Mouse (Mus musculus): ENCODE results near the gene Aplp1.

Aplp1 gene

DNA sequence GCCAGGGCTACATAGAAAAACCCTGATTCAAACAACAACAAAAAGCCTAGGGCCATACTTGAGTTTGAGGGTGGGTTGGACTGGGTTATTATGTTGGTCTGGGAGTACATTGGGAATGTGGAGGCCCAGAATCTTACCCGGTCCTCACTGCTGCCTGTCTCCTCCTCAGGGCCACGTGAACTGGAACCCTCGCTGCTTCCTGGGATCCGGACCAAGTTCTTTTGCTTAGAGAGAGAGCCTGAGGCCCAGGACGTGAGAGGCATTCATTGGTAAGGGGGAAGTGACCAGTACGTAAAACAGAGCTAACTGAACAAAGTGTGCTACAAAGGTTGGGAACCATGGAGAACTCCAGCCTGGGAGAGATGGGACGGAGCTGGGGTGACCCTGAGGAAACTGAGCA, 4.9 kb upstream of the Aplp1 start:
- no peak for DNase-seq (ENCODE audit: low read depth, low spot score)

DNA sequence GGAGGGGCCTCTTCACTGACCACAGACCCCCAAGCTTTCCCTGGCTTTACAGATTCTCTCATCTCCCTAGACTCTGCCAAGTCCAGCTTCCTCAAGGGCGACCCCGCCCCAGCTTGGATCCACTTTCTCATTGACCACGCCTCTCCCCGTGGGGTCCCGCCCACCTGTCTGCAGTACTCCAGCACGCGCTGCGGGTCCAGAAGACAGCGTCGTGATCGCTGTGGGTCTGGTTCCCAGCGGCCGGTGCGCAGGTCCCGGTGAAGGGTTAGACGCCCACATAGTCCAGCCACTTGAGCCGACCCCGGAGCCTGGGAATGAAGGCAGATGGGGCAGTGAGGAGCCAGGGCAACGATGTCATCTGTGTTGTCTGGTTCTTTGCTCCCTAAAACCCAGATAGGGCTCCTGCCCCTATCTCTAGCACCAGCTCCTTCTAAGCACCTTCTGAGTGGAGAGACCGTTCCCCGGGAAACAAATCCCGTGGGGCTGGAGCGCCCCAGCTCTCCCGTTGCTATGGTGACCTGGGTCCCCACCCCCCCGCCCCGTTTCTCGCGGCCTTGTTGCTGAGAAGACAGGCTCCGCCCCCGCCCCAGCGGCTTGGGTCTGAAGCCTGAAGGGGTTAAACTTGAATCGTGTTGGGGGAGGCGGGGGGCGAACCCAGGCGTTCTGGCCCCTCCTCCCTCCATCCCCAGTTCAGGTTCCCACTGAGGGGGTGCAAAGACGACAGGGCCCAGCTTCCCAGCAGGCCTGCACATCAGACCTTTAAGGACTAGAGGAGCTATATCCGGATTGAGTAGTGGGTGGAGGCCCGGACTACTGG, 973 bp downstream of the Aplp1 start:
- DNase-seq (ENCODE audit: low read depth, low spot score) = no peak

DNA sequence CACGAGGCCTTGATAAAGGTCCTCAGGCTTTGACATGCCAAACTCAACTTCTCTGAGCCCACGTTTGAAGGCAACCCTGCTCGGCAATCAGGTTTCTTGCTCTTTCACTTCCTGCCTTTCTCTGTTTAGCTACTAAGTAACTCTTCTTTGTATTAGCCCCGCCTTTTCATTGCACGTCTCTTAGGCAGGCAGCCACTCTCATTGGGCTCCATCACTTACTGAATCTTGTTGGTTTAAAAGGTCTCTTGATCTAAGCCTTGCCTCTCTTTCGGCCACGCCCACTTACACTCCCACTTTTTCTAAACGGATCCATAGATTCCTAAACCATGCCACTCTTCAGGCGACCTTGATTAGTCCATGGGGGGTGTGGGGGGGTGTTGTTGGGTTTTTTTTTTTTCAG, 1.6 kb downstream of the Aplp1 start:
- DNase-seq (ENCODE audit: low read depth, low spot score) = no peak

DNA sequence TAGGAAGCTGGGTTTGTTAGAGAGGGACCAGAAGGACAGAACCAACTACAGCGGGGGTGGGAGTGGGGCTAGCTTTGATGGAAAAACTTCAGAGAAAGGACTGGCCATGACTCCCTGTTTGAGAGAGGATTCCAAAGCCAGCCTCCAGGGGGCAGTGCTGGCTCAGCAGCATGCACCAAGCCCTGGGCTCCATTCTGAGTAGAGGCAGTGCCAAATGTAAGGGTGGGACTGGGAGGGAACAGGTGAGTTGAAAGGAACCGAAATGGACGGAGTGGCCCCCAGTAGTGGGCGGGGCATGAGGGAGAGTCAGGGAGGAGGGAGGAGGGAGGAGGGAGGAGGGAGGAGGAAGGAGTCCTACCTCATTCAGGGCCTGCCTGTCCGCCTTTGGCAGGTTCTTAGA, 4.6 kb downstream of the Aplp1 start:
- no peak for DNase-seq (ENCODE audit: low read depth, low spot score)

DNA sequence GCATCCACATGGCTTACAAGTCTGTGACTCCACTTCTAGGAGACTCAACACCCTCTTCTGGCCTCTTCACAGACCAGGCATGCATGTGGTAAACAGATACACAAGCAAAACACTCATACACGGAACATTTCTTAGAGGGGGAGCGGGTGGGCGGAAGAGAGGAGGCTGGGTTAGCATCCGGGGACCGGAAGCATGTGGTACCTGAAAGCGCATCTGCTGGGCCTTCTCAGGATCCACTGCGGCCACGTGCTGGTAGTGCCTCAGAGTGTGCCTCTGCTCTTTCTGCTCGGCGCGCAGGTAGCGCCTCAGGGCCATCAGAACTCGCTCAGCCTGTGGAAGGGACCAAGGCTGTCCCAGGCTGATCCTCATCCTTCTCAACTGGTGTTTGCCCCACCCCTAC, 5.6 kb downstream of the Aplp1 start:
- DNase-seq (ENCODE audit: low read depth, low spot score) = no peak

DNA sequence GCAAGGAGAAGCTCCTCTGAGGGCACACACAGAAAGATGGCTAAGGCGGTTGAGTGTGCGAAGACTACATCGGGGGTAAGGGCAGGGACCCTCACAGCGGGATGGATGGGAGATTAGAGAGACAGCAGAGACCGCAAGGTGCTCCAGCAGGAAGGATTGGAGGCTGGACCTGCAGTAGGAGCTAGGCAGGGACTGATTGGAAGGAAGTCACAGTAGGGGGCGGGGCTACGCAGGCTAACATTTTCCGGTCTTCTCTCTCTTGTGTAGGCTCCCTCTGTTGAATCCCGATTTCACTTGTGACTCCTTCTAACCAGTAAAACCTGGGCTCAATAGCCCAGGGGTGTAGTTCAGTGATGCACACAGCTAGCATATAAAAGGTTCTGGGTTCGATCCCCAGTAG, 8.5 kb downstream of the Aplp1 start:
- DNase-seq (ENCODE audit: low read depth, low spot score) = no peak

DNA sequence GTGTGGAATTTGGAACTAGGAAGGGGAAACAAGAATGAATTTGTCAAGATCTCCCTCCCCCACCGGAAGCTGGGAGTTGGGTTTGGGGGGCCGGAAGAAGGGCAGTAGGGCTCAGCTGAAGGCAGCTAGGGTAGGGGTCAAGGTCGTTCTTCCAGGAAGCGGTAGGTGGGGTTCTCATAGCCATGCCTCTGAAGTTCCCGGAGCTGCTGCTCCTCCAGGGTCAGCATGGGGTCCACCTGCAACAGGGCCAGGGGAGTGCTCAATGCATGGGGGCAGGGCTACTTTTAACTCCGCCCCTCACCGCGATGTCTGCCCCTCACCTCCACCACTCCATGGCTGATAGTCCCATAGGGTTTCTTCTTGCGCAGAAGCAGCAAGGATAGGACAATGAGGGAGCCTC, 10.2 kb downstream of the Aplp1 start:
- no peak for DNase-seq (ENCODE audit: low read depth, low spot score)

DNA sequence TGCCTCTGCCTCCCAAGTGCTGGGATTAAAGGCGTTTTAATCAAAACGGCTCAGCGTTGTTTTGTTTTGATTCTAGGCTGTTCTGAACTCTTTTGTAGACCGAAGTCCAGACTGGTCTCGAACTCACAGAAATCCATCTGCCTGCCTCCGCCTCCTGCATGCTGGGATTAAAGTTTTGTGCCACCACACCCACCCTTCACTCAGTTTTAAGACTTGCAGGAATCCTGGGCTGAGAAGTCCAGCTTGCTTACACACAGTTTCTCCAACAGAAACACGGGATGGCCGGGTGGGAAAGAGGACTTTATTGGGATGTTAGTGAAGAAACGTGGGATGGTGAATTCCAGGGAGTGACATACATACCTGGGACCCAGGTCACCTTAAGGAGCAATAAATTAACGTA, 10.6 kb downstream of the Aplp1 start:
- DNase-seq (ENCODE audit: low read depth, low spot score) = no peak

DNA sequence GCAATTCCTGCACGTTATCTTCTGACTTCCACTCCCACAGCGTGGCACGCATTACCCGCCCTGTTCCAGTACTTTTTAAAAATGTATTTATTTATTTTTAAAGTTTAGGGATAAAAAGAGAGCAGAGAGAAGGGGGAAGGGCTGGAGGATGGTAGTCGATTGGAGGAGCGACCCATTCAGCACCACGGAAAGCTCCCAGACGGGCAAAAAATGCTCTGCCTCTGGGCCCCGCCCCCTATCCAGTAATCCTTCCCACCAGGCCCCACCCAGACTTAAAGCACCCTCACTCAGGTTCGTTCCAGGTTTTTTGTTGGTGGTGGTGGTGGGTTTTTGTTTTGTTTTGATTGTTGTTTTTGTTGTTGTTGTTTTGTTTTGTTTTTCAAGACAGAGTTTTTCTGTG, 11.1 kb downstream of the Aplp1 start:
- DNase-seq (ENCODE audit: low read depth, low spot score) = no peak

DNA sequence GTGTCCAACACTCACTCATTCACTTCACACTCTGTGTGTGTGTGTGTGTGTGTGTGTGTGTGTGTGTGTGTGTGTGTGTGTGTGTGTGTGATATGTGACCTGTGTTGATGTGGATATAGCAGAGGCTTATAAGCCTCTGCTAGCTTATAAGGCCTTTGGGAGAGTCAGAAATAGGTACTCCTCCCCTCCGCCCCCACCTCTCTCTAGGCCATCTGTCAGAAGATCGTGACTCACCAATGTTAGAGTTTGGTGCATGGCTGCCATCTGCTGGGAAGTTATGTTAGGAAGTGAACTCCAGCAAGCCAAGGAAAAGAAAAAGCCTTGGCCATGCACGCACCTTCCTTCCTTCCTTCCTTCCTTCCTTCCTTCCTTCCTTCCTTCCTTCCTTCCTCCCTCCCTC, 13.5 kb downstream of the Aplp1 start:
- peak; percentile 38 for DNase-seq (ENCODE audit: low read depth, low spot score)

DNA sequence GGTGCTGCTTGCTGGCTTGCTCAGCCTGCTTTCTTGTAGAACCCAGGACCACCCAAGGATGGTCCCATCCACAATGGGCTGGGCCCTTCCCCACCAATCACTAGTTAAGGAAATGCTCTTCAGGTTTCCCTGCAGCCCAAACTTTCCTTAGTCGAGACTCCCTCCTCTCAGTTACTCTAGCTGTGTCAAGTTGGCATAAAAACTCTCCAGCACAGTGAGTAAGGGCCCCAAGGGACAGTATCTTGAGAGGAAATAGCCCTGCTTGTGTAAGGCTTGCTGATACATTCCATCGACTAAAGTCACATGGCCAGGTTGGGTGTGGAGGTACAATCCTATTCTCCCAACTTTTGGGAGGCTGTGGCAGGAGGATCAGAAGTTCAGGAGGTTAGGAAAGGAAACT, 15.1 kb downstream of the Aplp1 start:
- no peak for DNase-seq (ENCODE audit: low read depth, low spot score)

DNA sequence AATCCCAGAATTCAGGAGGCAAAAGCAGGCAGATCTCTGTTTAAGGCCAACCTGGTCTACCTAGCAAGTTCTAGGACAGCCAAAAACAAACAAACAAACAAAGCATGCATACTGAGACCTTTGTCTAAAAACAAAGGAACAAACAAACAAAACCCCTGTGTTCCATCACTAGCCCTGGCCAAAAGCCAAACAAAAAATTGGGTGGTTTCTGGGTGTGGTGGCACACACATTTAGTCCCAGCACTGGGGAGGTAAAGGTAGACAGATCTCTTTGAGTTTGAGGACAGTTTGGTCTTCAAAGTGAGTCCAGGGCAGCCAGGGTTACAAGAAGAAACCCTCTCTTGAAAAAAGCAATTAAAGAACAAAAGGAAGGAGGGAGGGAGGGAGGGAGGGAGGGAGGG, 16.0 kb downstream of the Aplp1 start:
- DNase-seq (ENCODE audit: low read depth, low spot score) = no peak

DNA sequence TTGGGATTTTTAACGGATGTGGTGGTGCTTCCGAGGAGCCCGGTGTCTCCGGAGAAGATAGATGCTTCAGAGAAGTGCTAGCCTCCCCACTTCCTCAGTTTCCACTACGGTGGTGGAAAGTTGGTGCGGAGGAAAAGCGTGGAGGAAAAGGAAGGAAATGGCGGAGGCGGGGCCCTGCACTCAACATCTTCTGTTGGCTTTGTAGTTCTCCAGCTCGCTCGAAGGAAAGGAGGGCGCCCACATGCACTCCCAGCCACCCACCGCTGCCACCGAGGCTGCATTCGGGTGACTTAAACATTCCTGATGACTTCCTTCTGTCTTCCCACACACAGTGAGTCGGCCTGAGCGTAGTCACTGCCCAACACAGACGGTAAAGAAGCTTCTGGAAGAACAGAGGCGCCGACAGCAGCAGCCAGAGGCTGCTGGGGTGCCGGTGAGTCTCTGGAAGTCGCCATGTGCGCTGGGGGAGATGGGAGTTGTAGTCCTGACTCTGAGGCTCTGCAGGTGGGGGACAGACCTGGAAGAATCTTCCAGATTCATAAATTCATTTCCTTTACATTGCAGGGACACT, 22.2 kb downstream of the Aplp1 start:
- DNase-seq (ENCODE audit: low read depth, low spot score) = no peak

DNA sequence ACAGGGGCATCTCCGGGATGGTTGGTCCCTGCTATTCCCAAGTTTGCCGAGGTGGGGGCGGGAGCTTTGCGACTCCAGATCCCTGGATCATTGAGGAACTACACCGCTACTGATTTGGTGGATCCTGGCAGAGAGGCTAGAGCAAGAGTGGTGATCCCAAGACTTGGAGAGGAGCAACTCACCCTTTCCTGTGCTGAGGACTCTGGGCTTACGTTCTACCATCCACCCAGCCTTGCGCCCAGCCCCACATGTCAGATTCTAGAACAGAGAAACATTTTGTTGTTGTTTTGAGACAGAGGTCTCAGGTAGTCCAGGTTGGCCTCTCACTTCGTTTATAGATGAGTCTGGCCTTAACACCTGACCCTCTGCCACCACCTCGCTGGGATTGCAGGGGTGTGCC, 22.8 kb downstream of the Aplp1 start:
- no peak for DNase-seq (ENCODE audit: low read depth, low spot score)

DNA sequence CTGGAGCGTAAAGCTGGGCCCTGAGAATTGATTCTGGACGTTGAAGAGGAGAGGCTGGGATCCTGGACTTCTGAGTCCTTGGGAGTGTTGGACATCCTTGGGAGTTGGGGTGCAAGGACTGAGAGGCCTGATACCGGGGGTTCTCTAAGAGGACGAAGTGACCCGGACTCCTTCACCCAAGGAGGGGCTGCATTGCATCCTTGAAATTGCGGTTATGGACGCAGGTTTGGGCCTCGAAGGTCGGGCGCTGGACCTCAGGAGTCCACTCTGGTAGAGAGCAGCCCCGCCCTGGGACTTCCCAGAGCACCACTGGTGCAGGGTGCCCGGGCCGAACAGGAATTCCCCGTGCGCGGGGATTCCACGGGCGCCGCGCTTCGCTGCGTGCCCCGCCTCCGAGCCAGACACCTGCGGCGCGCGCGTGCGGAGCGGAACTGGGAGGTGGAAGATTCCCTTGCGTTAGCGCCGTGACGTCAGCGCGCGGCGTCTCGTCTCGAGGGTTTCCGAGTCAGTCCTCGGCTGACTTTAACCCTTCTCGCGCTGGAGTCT, 23.4 kb downstream of the Aplp1 start:
- DNase-seq (ENCODE audit: low read depth, low spot score) = peak; percentile 59

DNA sequence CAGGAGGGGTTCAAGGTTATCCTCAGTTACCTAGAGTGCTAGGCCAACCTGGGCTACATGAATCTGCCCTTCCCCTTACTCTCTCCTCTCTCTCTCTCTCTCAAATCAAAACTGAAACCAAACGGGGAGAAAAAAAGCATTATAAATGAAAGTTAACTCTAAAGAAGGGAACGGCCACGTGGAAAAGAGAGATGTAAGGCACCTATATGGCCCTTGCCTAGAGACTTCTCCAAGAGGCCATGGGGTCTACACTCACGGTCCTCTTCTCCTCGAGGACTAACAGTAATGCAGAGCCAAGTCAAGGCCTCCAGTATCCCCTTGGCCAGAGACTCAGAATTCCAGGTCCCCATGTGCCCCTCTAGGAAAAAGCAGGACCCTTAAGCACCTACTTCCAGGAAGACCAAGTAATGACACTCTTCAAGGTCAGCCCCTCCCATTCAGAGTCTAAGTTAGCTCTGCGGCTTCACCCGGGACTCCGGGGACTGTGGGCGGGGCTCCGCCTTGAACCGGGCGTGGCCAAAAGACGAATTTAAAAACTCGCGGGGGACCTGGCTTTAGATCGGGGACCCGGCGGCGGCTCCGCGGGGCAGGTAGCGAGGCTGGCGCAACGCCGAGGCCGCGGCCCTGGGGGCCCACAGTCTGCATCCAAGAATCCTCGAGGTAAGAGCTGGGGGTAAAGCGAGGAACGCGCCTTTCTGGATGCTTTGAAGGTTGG, 24.0 kb downstream of the Aplp1 start, which contains the start of gene Nfkbid:
Gene Nfkbid, plus strand, starts transcription at position 558 of the 715 bp plus-strand sequence.
- peak; percentile 34 for DNase-seq (ENCODE audit: low read depth, low spot score)

DNA sequence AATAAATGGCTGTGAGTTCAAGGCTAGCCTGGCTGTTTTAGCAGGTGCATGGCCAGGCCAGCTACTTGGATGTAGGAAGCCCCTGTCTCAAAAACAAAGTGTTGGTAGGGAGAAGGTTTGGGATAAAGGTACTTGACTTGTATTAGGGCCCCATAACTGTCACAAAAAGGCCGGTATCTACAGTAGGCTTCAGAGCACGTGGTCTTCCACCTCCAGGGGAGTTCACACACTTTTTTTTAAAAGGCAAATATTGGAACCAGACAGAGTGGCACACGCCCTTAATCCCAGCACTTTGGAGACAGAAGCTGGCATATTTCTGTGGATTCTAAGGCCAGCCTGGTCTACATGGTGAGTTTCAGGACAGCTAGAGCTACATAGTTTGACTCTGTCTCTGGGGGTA, 24.7 kb downstream of the Aplp1 start:
- DNase-seq (ENCODE audit: low read depth, low spot score) = no peak

DNA sequence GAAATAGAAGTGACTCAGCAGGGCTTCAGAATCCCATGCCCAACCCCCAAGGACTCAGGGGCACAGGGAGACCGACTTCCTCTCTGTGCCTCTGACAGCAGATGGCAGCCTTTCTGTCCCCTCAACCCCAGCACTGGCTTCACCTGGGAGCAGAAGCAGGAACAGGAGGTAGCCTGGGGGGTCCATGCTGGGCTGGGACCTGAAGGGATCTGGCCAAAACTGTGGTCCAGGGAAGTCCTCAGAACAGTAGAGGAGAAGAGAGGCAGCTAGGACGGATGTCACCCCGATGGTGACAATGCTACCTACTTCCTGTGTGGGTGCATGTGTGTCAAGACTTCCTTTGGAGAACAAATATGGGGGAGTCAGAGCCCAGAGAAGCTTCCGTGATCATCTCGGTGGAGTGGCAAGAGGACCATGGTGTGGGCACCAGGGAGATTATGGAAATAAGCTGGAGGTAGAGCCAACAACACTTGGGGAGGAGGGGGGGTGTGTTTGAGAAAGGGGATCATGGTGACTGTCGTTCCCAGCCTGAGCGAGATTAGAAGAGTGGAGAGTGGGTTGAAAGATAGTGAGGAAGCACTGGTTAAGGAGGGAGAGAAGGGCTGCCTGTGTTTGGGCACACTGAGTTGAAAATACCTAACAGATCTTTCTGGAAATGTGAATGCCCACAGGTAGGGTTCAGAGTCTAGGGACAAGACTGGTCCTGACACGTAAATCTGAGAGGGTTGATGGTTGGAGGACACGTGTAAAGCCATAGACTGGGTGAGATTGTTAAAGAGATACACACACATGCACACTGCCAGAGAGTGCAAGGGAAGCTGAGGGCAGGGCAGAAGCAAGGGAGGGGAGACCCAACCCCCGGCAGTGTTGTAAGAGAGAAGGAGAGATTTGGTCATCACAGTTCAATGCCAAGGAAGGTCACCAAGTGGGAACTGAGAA, 25.5 kb downstream of the Aplp1 start, which contains the start of gene Hcst:
Gene Hcst, minus strand, starts transcription at position 294 of the 939 bp plus-strand sequence.
- DNase-seq (ENCODE audit: low read depth, low spot score) = peak; percentile 31

DNA sequence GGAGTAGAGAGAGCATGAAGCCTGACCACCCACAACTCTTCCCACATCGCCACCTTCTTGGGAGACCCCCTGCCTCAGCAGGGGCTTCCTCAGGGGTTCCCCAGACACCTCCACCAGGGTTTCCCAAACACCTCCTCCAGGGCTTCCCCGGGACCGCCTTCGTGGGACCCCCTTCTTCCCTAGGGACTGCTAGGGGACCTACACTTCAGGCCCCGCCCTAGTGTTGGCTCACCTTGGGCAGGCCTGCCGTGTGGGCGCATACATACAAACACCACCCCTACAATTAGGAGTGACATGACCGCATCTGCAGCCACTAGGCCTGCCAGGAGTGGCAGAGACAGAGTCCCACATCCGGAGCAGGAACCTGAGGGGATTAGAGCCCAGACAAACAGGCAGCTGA, 27.5 kb downstream of the Aplp1 start:
- DNase-seq (ENCODE audit: low read depth, low spot score) = no peak

DNA sequence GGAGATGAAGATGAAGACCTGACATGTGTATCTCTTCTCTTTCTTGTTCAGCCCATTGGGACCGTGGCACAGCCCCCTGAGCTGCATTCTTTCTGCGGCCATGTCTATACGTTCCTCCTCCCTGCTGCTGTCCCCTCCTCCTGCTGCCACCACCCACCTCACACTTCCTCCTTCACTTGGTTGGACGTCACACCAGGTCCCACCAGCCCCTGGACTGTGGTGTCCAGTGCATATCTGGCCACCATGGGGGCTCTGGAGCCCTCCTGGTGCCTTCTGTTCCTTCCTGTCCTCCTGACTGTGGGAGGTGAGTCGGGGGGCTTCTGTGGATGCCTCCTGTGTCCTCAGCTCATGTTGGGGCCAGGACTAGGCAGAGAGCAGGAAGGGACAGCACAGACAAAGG, 31.7 kb downstream of the Aplp1 start, which contains the start of gene Tyrobp:
Gene Tyrobp, plus strand, starts transcription at position 165 of the 400 bp plus-strand sequence.
- DNase-seq (ENCODE audit: low read depth, low spot score) = peak; percentile 27

DNA sequence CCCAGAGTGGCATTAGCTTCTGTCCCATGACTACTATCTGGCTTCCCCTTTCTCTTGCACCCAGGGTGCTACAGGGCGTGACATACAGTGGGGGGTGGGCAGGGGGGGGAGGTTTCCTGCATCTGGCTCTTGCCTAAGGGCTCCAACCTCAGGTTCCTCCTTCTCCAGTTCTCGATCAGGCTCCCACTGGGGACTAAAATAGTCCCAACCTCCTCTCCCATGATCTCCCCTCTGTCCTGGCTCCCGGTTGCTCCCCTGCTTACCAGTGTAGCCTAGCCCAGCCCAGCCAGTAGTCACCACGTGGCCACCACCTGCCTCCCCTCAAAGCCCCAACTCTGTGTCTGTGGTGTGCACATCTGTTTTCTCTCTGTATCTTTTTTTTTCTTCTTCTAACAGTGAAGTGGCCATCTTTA, 32.6 kb downstream of the Aplp1 start:
- DNase-seq (ENCODE audit: low read depth, low spot score) = peak; percentile 39

All from skeletal muscle tissue, adult 2 months (tissue).